Mouse (Mus musculus) stomach, postnatal 0 days (tissue): ENCODE data around the gene Slco1a1.

Source experiments
- CTCF ChIP-seq: IDR thresholded peaks from 2 replicates; pipeline ENCODE4 v1.5.1; 2016; ENCODE audit warnings: antibody characterized with exemption, low read depth, mild to moderate bottlenecking, moderate library complexity
- EP300 ChIP-seq: optimal IDR thresholded peaks from 2 replicates; pipeline ENCODE3; 2016; ENCODE audit warnings: antibody characterized with exemption

DNA sequence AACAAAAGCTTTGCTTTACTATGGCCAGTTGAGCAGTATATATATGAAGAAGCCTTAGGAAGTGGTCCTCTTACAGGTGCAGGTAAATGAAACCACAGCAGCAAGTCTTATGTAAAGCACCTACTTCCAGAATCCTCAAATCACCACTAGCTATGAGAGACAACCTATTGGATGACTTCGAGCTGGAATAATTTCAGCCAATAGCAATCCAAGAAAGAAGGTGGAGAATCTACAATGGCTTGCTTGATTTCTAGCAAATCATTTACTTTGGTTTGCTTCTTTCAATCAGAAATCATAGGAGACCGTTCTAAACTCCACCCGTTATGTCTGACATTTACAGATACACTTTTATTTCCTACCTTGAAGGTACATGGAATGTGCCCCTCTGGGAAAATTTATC lies 15.1 kb upstream of the Slco1a1 start:
- TF ChIP-seq CTCF (no peak), EP300 (no peak)
